Mouse (Mus musculus): ENCODE results near the gene Rpgr.

DNA sequence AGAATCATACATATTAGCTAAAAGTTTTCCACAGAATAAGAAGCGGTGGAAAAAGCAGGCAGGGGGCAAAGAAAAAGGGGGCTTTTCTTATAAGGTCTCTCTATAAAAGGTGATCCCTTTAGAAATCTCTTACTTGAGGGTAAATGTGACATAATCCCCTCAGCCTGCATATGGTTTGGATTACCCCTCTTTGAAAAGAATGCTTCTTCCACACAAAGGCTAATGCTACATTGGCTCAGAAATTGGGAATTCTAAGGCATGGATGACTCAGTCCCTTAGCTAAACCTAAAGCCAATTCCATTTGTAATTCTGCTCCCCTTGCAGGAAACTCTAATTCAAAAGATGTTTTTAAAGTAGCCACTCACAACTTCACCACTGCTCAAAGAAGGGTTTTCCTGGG lies 136.7 kb downstream of the Rpgr start:
- TF ChIP-seq GATA1 (IDR thresholded peaks at IDR 0.05; ENCODE audit: low read length) (no peak), TAL1 (IDR thresholded peaks at IDR 0.05; ENCODE audit: low read length) (no peak)

Measured in erythroblast, embryonic 14.5 days (primary cell).